Mouse (Mus musculus) cortical plate, adult 2 months (tissue): Measurements from ENCODE around the gene Slc22a15.

Source experiments
- CTCF ChIP-seq: fragments of 200-500 bp; IDR thresholded peaks from 2 replicates; pipeline ENCODE4 v1.5.1; 2011; ENCODE audit warnings: mild to moderate bottlenecking, control low read depth, low read length; ENCODE audit not compliant: insufficient read depth; ENCODE audit errors: extremely low read depth
- POLR2A ChIP-seq: fragments of 200-500 bp; IDR thresholded peaks from 2 replicates; pipeline ENCODE4 v1.6.1; 2011; ENCODE audit warnings: mild to moderate bottlenecking, low read length, control low read depth; ENCODE audit not compliant: insufficient read depth; ENCODE audit errors: extremely low read depth

- TF ChIP-seq CTCF (no peak), POLR2A (no peak)
These were observed at the start of gene Slc22a15 for GRCm38 (mm10) chr3:101923843-101924740.
